Mouse (Mus musculus) CH12.LX (cell line): Measurements from ENCODE around the gene Sphk2. TPM values are rescaled to one million over a fixed set of nuclear protein-coding genes. Genes with fewer than 3 reads are reported as not detected.

ENCODE experiments used
- DNase-seq: peaks from one replicate; pipeline ENCODE4 v3.0.0-alpha.2; 2013; ENCODE audit errors: extremely low read depth
- H3K27ac ChIP-seq: 2 replicates; pipeline ENCODE4 v1.5.1; 2012; ENCODE audit warnings: low read depth, mild to moderate bottlenecking, control low read depth, moderate library complexity; ENCODE audit not compliant: insufficient read depth
- H3K27me3 ChIP-seq: replicated peaks from 2 replicates; pipeline ENCODE3; 2012; ENCODE audit warnings: inconsistent platforms
- H3K36me3 ChIP-seq, 2 experiments: replicated peaks in 1 of 2; 2 replicates each; pipeline versions ENCODE3 to v1.6.1; 2012; ENCODE audit warnings: inconsistent platforms in 1 of 2, low read length in 1 of 2, mild to moderate bottlenecking in 1 of 2, mixed read lengths in 1 of 2, moderate library complexity in 1 of 2; ENCODE audit not compliant: control insufficient read depth in 1 of 2, insufficient read depth in 1 of 2
- H3K4me1 ChIP-seq, 2 experiments: 2 replicates each; pipeline ENCODE4 v1.6.1; 2012; ENCODE audit warnings: inconsistent platforms in 1 of 2, moderate library complexity in 1 of 2; ENCODE audit not compliant: insufficient read depth in 2 of 2, control insufficient read depth in 1 of 2
- H3K4me2 ChIP-seq: 2 replicates; pipeline ENCODE4 v1.6.1; 2012; ENCODE audit warnings: low read depth, mild to moderate bottlenecking, control low read depth; ENCODE audit not compliant: poor library complexity, insufficient read depth, severe bottlenecking
- H3K4me3 ChIP-seq, 3 experiments: fragments of 150-350 bp in 1 of 3; sonication (generic) in 1 of 3; replicated peaks in 1 of 3; 2 replicates each; pipeline versions ENCODE3 to v1.5.1; 2011 to 2012; ENCODE audit warnings: low read depth in 2 of 3, low read length in 2 of 3, mild to moderate bottlenecking in 2 of 3, moderate library complexity in 2 of 3, control low read depth in 1 of 3, improper control_type of control experiment in 1 of 3, inconsistent platforms in 1 of 3, mixed read lengths in 1 of 3; ENCODE audit not compliant: poor library complexity in 1 of 3
- H3K79me2 ChIP-seq: replicated peaks from 2 replicates; pipeline ENCODE4 v1.6.1; 2012; ENCODE audit warnings: mild to moderate bottlenecking, moderate library complexity; ENCODE audit not compliant: control insufficient read depth, poor library complexity, insufficient read depth, severe bottlenecking; ENCODE audit errors: extremely low read depth
- H3K9ac ChIP-seq: 2 replicates; pipeline ENCODE4 v1.6.1; 2012; ENCODE audit warnings: low read depth, mild to moderate bottlenecking, control low read depth, moderate library complexity; ENCODE audit not compliant: insufficient read depth
- H3K9me3 ChIP-seq: replicated peaks from 2 replicates; pipeline ENCODE3; 2012; ENCODE audit warnings: low read length, inconsistent platforms, mixed read lengths
- CHD1 ChIP-seq: IDR thresholded peaks from 2 replicates; pipeline ENCODE4 v1.6.1; 2012; ENCODE audit warnings: low read depth, low read length, improper control_type of control experiment, inconsistent platforms
- E2F4 ChIP-seq: IDR thresholded peaks from 2 replicates; pipeline ENCODE4 v1.6.1; 2011; ENCODE audit warnings: low read depth, low read length, improper control_type of control experiment; ENCODE audit not compliant: insufficient replicate concordance
- ELF1 ChIP-seq: IDR thresholded peaks from 2 replicates; pipeline ENCODE4 v1.6.1; 2014; ENCODE audit warnings: low read depth, mild to moderate bottlenecking, inconsistent platforms, low read length, improper control_type of control experiment
- EP300 ChIP-seq: IDR thresholded peaks from 2 replicates; pipeline ENCODE4 v1.6.1; 2011; ENCODE audit warnings: low read length, improper control_type of control experiment
- ETS1 ChIP-seq: conservative IDR thresholded peaks from 2 replicates; pipeline ENCODE4 v1.6.1; 2012; ENCODE audit warnings: low read depth, mild to moderate bottlenecking, inconsistent platforms, low read length, improper control_type of control experiment, moderate library complexity
- HCFC1 ChIP-seq: IDR thresholded peaks from 2 replicates; pipeline ENCODE4 v1.6.1; 2012; ENCODE audit warnings: low read depth, mild to moderate bottlenecking, inconsistent platforms, low read length, improper control_type of control experiment
- IRF4 ChIP-seq: IDR thresholded peaks from 2 replicates; pipeline ENCODE4 v1.6.1; 2014; ENCODE audit warnings: low read depth, mild to moderate bottlenecking, inconsistent platforms, low read length, improper control_type of control experiment
- JUN ChIP-seq: IDR thresholded peaks from 2 replicates; pipeline ENCODE4 v1.6.1; 2011; ENCODE audit warnings: low read depth, mild to moderate bottlenecking, low read length, improper control_type of control experiment, moderate library complexity; ENCODE audit not compliant: insufficient read depth
- JUND ChIP-seq: conservative IDR thresholded peaks from 2 replicates; pipeline ENCODE4 v1.6.1; 2011; ENCODE audit warnings: low read depth, low read length, improper control_type of control experiment
- KAT2A ChIP-seq: IDR thresholded peaks from 2 replicates; pipeline ENCODE4 v1.6.1; 2012; ENCODE audit warnings: low read length, improper control_type of control experiment, inconsistent platforms; ENCODE audit not compliant: insufficient replicate concordance
- MAX ChIP-seq: IDR thresholded peaks from 2 replicates; pipeline ENCODE4 v1.6.1; 2011; ENCODE audit warnings: low read length, improper control_type of control experiment
- MAZ ChIP-seq: IDR thresholded peaks from 2 replicates; pipeline ENCODE4 v1.6.1; 2012; ENCODE audit warnings: low read depth, mild to moderate bottlenecking, inconsistent platforms, low read length, improper control_type of control experiment, moderate library complexity
- MXI1 ChIP-seq: IDR thresholded peaks from 2 replicates; pipeline ENCODE4 v1.6.1; 2011; ENCODE audit warnings: mild to moderate bottlenecking, low read depth, low read length, improper control_type of control experiment
- MYC ChIP-seq: IDR thresholded peaks from 2 replicates; pipeline ENCODE4 v1.6.1; 2011; ENCODE audit warnings: low read depth, mild to moderate bottlenecking, improper control_type of control experiment, low read length
- NELFE ChIP-seq: IDR thresholded peaks from 2 replicates; pipeline ENCODE4 v1.6.1; 2011; ENCODE audit warnings: low read depth, low read length, improper control_type of control experiment
- NRF1 ChIP-seq: IDR thresholded peaks from 2 replicates; pipeline ENCODE4 v1.6.1; 2014; ENCODE audit warnings: low read depth, mild to moderate bottlenecking, inconsistent platforms, low read length, improper control_type of control experiment, moderate library complexity
- PAX5 ChIP-seq: IDR thresholded peaks from 2 replicates; pipeline ENCODE4 v1.6.1; 2012; ENCODE audit warnings: low read length, inconsistent platforms, mixed read lengths
- RAD21 ChIP-seq: IDR thresholded peaks from 2 replicates; pipeline ENCODE4 v1.6.1; 2011; ENCODE audit warnings: low read depth, mild to moderate bottlenecking, low read length, improper control_type of control experiment, moderate library complexity
- SIN3A ChIP-seq: IDR thresholded peaks from 2 replicates; pipeline ENCODE4 v1.6.1; 2012; ENCODE audit warnings: low read length, improper control_type of control experiment, inconsistent platforms
- SMC3 ChIP-seq: IDR thresholded peaks from 2 replicates; pipeline ENCODE4 v1.6.1; 2011; ENCODE audit warnings: low read depth, low read length, improper control_type of control experiment
- TBP ChIP-seq: conservative IDR thresholded peaks from 2 replicates; pipeline ENCODE4 v1.6.1; 2011; ENCODE audit warnings: low read depth, low read length, improper control_type of control experiment
- TCF12 ChIP-seq: IDR thresholded peaks from 2 replicates; pipeline ENCODE4 v1.6.1; 2014; ENCODE audit warnings: low read depth, mild to moderate bottlenecking, inconsistent platforms, low read length, improper control_type of control experiment
- UBTF ChIP-seq: IDR thresholded peaks from 2 replicates; pipeline ENCODE4 v1.6.1; 2012; ENCODE audit warnings: low read depth, mild to moderate bottlenecking, inconsistent platforms, low read length, improper control_type of control experiment, moderate library complexity
- USF1 ChIP-seq: IDR thresholded peaks from 2 replicates; pipeline ENCODE4 v1.6.1; 2014; ENCODE audit warnings: low read depth, mild to moderate bottlenecking, inconsistent platforms, low read length, improper control_type of control experiment
- USF2 ChIP-seq: conservative IDR thresholded peaks from 2 replicates; pipeline ENCODE4 v1.6.1; 2011; ENCODE audit warnings: low read depth, low read length, improper control_type of control experiment
- ZKSCAN1 ChIP-seq: IDR thresholded peaks from 2 replicates; pipeline ENCODE4 v1.6.1; 2012; ENCODE audit warnings: low read depth, inconsistent platforms, low read length, improper control_type of control experiment, borderline replicate concordance
- ZNF384 ChIP-seq: IDR thresholded peaks from 2 replicates; pipeline ENCODE4 v1.6.1; 2012; ENCODE audit warnings: low read depth, low read length, improper control_type of control experiment, inconsistent platforms
- dilution Hi-C: fragments of 300-500 bp; cut with MboI; formaldehyde crosslinking; loops from 2 replicates; pipeline ENCODE4 v1.14.3; 2020; ENCODE audit warnings: low sequenced_read_pairs; ENCODE audit not compliant: extremely low pct_unique_long_range_greater_than_20kb, extremely low pct_ligation_motif_present
- in situ Hi-C: fragments of 300-500 bp; cut with MboI; formaldehyde crosslinking; loops from 3 replicates; pipeline ENCODE4 v1.14.3; 2019; ENCODE audit warnings: low sequenced_read_pairs, low pct_ligation_motif_present, low pct_unique_long_range_greater_than_20kb, mixed read lengths
- polyA plus RNA-seq: library from polyadenylated mRNA; unstranded; fragments of >175 nt; gene quantifications from 2 replicates; pipeline ENCODE4 v1.2.1, GENCODE M21; 2012; ENCODE audit warnings: low read depth; ENCODE audit not compliant: insufficient read length
- total RNA-seq, 2 experiments: library from RNA; depleted of rRNA; stranded (reverse); fragments of 300-350 nt in 1 of 2; fragments of >200 nt in 1 of 2; gene quantifications; 2 replicates each; pipeline ENCODE4 v1.2.3; 2012 to 2014

The Sphk2 gene
- total and polyA plus RNA-seq, 3 experiments, result 9.4 to 22.4 (median 16.6) TPM

GRCm38 (mm10) chr7:45683396-45684050, 34.3 kb downstream of the Sphk2 start, which contains the start of gene Ntn5:
TSS of gene Ntn5 (plus strand) at chr7:45684022.
- dilution Hi-C loops, result no loop called here
- H3K27me3 ChIP-seq, result no peaks in the 10 kb centered on the region
- H3K27ac ChIP-seq, result no peak within 1 kb of the TSS
- H3K79me2 ChIP-seq, result no peaks in the 10 kb centered on the region
- TF ChIP-seq ETS1, result 0 out of 2 replicates have a peak, but pooled peaks have one; percentile 18
- no peak for TF ChIP-seq HCFC1
- DNase-seq, result peak; percentile 24
- no peak within 1 kb of the TSS for H3K4me2 ChIP-seq
- H3K4me3 ChIP-seq, result no peak within 1 kb of the TSS
- peaks cover 34 to 78% of the 10 kb centered on the region in 2 experiments for H3K4me1 ChIP-seq
- no peaks in the 10 kb centered on the region for H3K36me3 ChIP-seq
- in situ Hi-C loops, result loop anchor here (5.0 to 10.0 kb wide), 3 partner anchors 46 to 219 kb away; partner anchors contain the start of genes Bax and Mamstr
- H3K9me3 ChIP-seq, result no peaks in the 10 kb centered on the region
- H3K9ac ChIP-seq, result no peak within 1 kb of the TSS

DNA sequence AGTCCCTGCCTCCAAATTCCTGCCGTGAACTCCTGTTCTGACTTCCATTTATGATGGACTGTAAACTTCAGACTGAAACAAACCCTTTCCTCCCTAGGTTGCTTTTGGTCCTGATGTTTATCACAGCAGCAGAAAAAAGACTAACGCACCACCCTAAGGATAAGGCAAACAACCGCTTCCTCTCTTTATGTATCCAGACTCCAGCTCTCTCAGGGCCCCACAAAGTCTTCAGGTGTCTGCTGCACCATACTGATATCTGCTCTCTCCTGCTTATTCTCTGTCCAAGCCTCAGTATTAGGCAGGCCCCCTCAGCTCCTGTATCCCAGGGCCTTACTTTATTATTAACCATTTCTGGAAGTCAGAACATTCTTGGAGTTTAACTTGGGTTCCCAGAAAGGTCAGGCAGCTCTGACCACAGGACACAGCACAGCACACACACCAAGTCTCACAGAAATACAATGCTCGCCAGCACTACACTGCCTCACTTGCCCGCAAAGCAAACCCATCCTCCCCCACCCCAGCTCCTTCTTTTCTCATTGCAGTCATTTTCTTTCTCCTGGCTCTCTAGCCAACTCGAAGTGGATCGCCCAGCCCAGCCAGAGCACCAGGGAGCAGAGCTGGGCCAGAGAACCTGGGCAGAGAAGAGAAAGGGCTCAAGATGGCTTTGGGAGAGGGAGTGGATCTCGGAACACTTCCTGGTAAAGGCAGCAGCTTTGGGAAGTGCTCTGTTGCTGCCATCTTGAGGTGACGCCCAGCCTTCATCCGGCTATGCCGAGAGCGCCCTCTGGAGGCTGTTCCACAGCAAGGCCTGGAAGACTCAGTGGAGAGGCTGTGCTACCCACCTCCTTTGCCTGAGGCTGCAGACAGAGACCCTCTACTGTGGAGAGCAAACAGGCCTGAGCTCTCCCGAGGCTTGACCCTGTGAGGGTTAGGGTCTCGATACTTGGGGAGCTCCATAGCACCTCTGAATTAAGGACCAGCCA, 35.4 kb downstream of the Sphk2 start:
- Histone ChIP-seq H3K4me3 (no peak overlapping the region), H3K4me1 (peaks cover 34 to 77% of the 10 kb centered on the region in 2 experiments), H3K27me3 (no peaks in the 10 kb centered on the region), H3K36me3 (no peaks in the 10 kb centered on the region), H3K4me2 (peak overlapping the region; percentile 52; the same call in 1 of the 2 replicates), H3K79me2 (no peaks in the 10 kb centered on the region), H3K9me3 (no peaks in the 10 kb centered on the region), H3K9ac (0 out of 2 replicates have a peak overlapping the region, but pooled peaks have one; percentile 34), H3K27ac (peak overlapping the region; percentile 81)
- in situ Hi-C loops (loop anchor here (5.0 to 10.0 kb wide), 3 partner anchors 45 to 218 kb away; partner anchors contain the start of genes Bax and Mamstr), dilution Hi-C loops (no loop called here)
- peak; percentile 92 for DNase-seq
- TF ChIP-seq RAD21 (peak; percentile 92), HCFC1 (peak; percentile 46), ETS1 (no peak), ELF1 (peak; percentile 89), SIN3A (peak; percentile 41; the same call in 1 of the 2 replicates), EP300 (no peak), ZKSCAN1 (no peak), ZNF384 (no peak), KAT2A (no peak), MYC (0 out of 2 replicates have a peak, but pooled peaks have one; percentile 35), PAX5 (no peak), TCF12 (peak; percentile 58), NELFE (peak; percentile 79; the same call in 1 of the 2 replicates), JUND (no peak), MXI1 (no peak), JUN (no peak), USF2 (no peak), USF1 (no peak), TBP (no peak), IRF4 (peak; percentile 69), CHD1 (no peak), MAX (no peak), NRF1 (no peak), UBTF (no peak), SMC3 (peak; percentile 92), E2F4 (no peak), MAZ (no peak)
